Mouse (Mus musculus): ENCODE results near the gene Esrrg. TPM values are rescaled to one million over a fixed set of nuclear protein-coding genes. Genes with fewer than 3 reads are reported as not detected.

Gene Esrrg
- polyA plus RNA-seq, 1 experiment from 2014 or later: 21.2 TPM

DNA sequence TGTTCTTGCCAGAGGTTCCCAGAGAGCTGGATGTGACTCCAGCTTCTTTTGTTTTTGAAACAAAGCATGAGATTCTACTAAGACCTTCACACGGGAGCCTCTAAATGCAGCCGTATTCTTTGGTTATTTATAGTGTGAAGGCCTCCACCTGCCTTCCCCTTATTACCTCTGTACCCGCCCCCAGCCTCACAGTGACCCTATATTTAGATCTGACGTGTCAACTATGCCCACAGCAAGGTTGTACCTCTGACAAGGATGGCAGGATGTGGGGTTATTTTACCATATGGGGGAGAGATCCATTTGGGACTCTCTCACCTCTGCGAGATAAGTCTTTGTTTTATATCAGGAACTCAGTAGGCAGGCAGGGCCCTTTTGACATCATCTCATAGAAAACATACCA, 141.3 kb downstream of the Esrrg start:
- H3K4me3 ChIP-seq: no peak overlapping the region
- H3K27me3 ChIP-seq (replicated peaks): no peaks in the 10 kb centered on the region
- H3K36me3 ChIP-seq: no peaks in the 10 kb centered on the region
- WGBS: 36% methylated on average over 5 of the region's 5 CpGs
- no peak for ATAC-seq (ENCODE audit: extremely low read depth, insufficient number of reproducible peaks, low FRiP score, low TSS enrichment)
- no peak overlapping the region; the same call in 1 of the 2 replicates for H3K4me2 ChIP-seq
- H3K27ac ChIP-seq (replicated peaks): peak overlapping the region; percentile 48
- H3K9ac ChIP-seq: no peak overlapping the region
- no peaks in the 10 kb centered on the region for H3K9me3 ChIP-seq
- peaks cover 12% of the 10 kb centered on the region for H3K4me1 ChIP-seq

DNA sequence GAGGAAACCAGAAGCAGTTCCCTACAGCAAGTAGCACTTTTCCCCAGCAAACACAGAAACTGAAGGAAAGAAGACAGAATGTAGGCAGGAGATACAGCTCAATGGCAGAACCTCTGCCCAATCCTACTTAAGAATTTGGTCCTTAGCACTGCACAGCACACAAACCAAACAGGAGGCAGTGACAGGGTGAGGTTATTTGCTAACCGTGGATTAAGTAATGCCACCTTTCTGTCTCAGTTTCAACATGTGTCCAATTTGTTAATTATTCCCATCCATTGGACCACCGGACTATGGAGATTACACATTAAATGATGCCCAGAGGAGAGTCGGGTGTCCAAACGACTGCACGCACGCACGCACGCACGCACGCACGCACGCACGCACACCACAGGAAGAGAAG, 146.9 kb downstream of the Esrrg start:
- no peaks in the 10 kb centered on the region for H3K36me3 ChIP-seq
- peaks cover 16% of the 10 kb centered on the region for H3K4me1 ChIP-seq
- WGBS: 88% methylated on average over 13 of the region's 13 CpGs
- H3K27ac ChIP-seq (replicated peaks): no peak overlapping the region
- no peak for ATAC-seq (ENCODE audit: extremely low read depth, insufficient number of reproducible peaks, low FRiP score, low TSS enrichment)
- no peak overlapping the region for H3K9ac ChIP-seq
- H3K9me3 ChIP-seq: no peaks in the 10 kb centered on the region
- H3K4me2 ChIP-seq: no peak overlapping the region
- H3K4me3 ChIP-seq: no peak overlapping the region
- no peaks in the 10 kb centered on the region for H3K27me3 ChIP-seq (replicated peaks)

DNA sequence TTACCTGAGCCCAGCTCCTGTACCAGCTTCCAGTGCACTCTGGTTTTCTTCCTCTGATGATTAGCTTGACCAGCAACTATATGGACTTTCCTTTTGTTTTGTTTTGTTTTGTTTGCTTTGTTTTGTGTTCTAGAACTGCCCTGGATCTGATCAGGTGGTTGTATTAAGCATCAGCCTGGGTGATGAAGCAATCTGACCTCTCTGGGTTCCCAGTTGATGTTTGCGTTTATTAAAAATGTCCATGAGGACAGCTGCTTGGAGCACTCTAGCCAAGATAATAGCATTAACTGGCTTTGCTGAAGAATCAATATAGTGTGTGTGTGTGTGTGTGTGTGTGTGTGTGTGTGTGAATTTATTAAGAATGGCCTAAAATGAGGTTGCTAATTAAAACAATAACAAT, 149.4 kb downstream of the Esrrg start:
- H3K4me1 ChIP-seq: peaks cover 33% of the 10 kb centered on the region
- ATAC-seq (ENCODE audit: extremely low read depth, insufficient number of reproducible peaks, low FRiP score, low TSS enrichment): no peak
- no peak overlapping the region for H3K9ac ChIP-seq
- H3K4me2 ChIP-seq: no peak overlapping the region
- WGBS: 73% methylated on average over 1 of the region's 1 CpGs
- H3K27ac ChIP-seq (replicated peaks): no peak overlapping the region
- H3K27me3 ChIP-seq (replicated peaks): no peaks in the 10 kb centered on the region
- no peaks in the 10 kb centered on the region for H3K36me3 ChIP-seq
- no peaks in the 10 kb centered on the region for H3K9me3 ChIP-seq
- no peak overlapping the region for H3K4me3 ChIP-seq

DNA sequence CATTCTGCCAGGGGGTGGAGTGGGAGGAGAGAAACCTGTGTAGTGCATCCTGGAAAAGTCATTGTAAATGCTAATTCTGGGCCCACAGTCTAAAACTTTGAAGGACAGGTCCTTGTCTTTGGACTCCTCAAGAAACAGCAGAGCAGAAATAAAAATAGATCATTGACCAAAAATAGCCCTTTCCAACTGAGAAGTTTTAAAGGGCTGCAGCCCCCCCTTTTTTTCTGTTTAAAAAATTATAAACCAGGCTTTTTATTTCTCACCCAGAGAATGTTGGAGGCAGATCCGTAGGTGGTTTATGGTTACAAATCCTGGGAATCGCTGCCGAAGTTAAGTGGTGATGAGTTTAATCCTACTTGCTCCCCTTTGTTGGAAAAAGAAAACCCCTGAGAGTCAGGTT, 150.0 kb downstream of the Esrrg start:
- no peaks in the 10 kb centered on the region for H3K27me3 ChIP-seq (replicated peaks)
- no peaks in the 10 kb centered on the region for H3K9me3 ChIP-seq
- H3K4me3 ChIP-seq: no peak overlapping the region
- H3K27ac ChIP-seq (replicated peaks): no peak overlapping the region
- peaks cover 34% of the 10 kb centered on the region for H3K4me1 ChIP-seq
- H3K9ac ChIP-seq: no peak overlapping the region
- no peak overlapping the region for H3K4me2 ChIP-seq
- WGBS: 66% methylated on average over 3 of the region's 3 CpGs
- no peaks in the 10 kb centered on the region for H3K36me3 ChIP-seq
- no peak for ATAC-seq (ENCODE audit: extremely low read depth, insufficient number of reproducible peaks, low FRiP score, low TSS enrichment)

DNA sequence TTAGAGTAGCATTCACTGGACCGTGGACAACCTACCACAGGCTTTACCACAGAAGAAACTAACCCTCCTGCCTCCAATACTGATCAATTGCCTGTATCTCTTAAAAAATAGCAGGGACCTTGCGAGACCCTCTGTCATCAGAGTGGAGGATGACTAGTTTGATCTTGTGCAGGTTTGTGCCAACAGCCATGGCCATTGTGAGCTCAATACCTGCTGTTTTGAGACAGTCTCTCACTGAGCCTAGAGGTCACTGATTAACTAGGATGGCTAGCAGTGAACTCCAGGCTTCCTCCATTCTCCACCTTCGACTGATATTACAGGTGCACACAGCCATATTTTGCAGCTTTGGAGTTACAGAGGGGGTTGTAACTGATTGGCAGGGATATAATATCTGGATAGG, 150.9 kb downstream of the Esrrg start:
- 71% methylated on average over 3 of the region's 3 CpGs for WGBS
- no peak for ATAC-seq (ENCODE audit: extremely low read depth, insufficient number of reproducible peaks, low FRiP score, low TSS enrichment)
- no peak overlapping the region for H3K4me3 ChIP-seq

DNA sequence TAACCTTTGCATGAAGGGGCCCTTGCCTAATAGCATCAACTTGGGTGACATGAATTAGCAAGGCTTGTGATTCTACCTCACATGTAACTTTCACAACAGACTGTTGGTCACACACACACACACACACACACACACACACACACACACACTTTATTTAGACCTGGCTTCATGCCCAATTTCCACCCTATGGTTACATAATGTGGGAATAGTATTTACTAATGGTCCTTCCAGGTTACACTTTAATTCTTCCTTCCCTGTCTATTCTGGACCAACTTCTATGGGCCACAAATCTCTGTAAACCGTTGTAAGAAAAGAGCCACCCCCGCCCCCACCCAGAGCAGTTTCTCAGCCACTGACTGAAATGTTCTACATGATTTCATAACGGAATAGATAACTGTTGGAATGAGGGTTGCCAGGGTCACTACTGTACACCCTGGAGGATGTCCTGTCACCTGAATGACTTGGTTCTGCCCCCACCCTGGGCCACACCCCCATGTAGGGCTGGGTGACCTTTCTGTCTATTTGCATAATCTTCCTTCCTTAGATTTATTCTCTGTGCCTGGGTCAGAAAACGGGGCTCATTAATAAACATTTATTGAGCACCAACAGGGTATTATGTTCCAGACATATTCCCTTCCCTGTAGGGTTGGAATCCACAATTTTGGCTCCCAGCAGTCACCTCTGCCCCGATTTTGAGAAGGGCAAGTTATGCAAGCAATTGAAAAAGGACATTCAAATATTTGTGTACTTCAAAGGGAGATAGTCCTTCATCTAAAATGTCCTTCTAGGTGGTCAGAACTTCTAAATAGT, 154.3 kb downstream of the Esrrg start:
- 63% methylated on average over 5 of the region's 5 CpGs for WGBS
- ATAC-seq (ENCODE audit: extremely low read depth, insufficient number of reproducible peaks, low FRiP score, low TSS enrichment): no peak

More for the DNA sequence above, 150.9 kb downstream of the Esrrg start:
- no peak overlapping the region for H3K9ac ChIP-seq
- peaks cover 34% of the 10 kb centered on the region for H3K4me1 ChIP-seq
- no peak overlapping the region for H3K27ac ChIP-seq (replicated peaks)
- H3K4me2 ChIP-seq: no peak overlapping the region
- no peaks in the 10 kb centered on the region for H3K9me3 ChIP-seq
- no peaks in the 10 kb centered on the region for H3K27me3 ChIP-seq (replicated peaks)
- H3K36me3 ChIP-seq: no peaks in the 10 kb centered on the region

DNA sequence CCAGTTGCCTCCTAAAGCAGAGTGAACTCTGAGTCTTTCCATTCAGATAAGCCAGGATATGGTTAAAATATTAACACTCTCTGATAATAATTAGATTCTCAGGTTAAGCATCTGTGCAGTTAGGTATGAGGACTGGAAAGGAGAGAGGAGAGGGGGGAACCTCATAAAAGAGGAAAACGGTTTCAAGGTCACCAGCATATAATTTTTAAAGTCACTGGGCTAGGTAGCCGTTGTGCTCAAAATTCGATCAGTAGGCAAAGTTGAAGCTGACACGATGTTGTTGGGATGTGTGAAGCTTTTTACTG, 154.8 kb downstream of the Esrrg start:
- Histone ChIP-seq H3K27ac (replicated peaks) (no peak overlapping the region), H3K4me2 (no peak overlapping the region), H3K4me3 (no peak overlapping the region), H3K9ac (no peak overlapping the region), H3K4me1 (peaks cover 27% of the 10 kb centered on the region), H3K27me3 (replicated peaks) (no peaks in the 10 kb centered on the region), H3K36me3 (no peaks in the 10 kb centered on the region), H3K9me3 (no peaks in the 10 kb centered on the region)
- WGBS: 83% methylated on average over 4 of the region's 4 CpGs
- ATAC-seq (ENCODE audit: extremely low read depth, insufficient number of reproducible peaks, low FRiP score, low TSS enrichment): no peak

More for the DNA sequence above, 154.3 kb downstream of the Esrrg start:
- Histone ChIP-seq H3K9me3 (no peaks in the 10 kb centered on the region), H3K4me2 (no peak overlapping the region), H3K27me3 (replicated peaks) (no peaks in the 10 kb centered on the region), H3K4me3 (no peak overlapping the region), H3K36me3 (no peaks in the 10 kb centered on the region), H3K27ac (replicated peaks) (no peak overlapping the region), H3K4me1 (peaks cover 31% of the 10 kb centered on the region), H3K9ac (no peak overlapping the region)

DNA sequence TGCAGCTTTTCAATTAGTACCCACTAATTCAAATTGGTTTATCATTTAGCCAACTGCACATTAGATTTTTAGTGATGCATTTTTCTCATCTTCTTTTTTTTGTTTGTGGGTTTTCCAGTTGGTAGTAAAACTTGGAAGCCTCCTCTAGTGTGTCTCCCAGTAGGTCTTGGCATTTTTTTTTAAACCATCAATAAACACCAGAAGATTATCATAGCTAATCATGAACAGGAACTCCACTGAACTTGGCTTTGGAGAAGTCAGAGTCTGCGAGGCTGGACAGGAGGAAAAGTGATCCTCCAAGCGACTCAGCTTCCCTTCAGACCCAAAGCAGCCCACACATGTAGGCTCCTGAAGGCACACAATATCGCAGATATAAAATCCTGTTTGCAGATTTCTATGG, 155.2 kb downstream of the Esrrg start:
- Histone ChIP-seq H3K36me3 (no peaks in the 10 kb centered on the region), H3K4me2 (no peak overlapping the region), H3K9me3 (no peaks in the 10 kb centered on the region), H3K27me3 (replicated peaks) (no peaks in the 10 kb centered on the region), H3K9ac (no peak overlapping the region), H3K4me3 (no peak overlapping the region), H3K4me1 (peaks cover 23% of the 10 kb centered on the region), H3K27ac (replicated peaks) (no peak overlapping the region)
- WGBS: 69% methylated on average over 3 of the region's 3 CpGs
- no peak for ATAC-seq (ENCODE audit: extremely low read depth, insufficient number of reproducible peaks, low FRiP score, low TSS enrichment)

DNA sequence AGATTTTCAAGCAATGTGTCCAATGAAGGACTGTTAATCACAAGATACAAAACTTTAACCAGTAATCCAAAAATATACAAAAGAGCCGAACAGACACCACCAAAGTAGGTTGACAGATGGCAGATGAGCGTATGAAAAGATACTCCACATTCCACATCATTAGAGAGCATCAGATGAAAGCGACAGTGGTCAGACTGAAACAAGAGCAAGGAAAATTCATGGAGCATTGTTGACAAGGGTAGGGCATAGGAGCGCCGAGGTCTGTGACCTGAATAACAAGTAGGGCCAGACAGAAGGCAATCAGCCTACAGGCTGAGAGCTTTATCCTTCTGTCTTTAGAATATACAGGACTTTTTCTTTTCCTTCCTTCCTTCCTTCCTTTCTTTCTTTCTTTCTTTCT, 157.0 kb downstream of the Esrrg start:
- 78% methylated on average over 5 of the region's 5 CpGs for WGBS
- no peak for ATAC-seq (ENCODE audit: extremely low read depth, insufficient number of reproducible peaks, low FRiP score, low TSS enrichment)
- Histone ChIP-seq H3K36me3 (no peaks in the 10 kb centered on the region), H3K4me1 (peaks cover 27% of the 10 kb centered on the region), H3K27ac (replicated peaks) (no peak overlapping the region), H3K27me3 (replicated peaks) (no peaks in the 10 kb centered on the region), H3K4me3 (no peak overlapping the region), H3K9ac (no peak overlapping the region), H3K4me2 (no peak overlapping the region), H3K9me3 (no peaks in the 10 kb centered on the region)

DNA sequence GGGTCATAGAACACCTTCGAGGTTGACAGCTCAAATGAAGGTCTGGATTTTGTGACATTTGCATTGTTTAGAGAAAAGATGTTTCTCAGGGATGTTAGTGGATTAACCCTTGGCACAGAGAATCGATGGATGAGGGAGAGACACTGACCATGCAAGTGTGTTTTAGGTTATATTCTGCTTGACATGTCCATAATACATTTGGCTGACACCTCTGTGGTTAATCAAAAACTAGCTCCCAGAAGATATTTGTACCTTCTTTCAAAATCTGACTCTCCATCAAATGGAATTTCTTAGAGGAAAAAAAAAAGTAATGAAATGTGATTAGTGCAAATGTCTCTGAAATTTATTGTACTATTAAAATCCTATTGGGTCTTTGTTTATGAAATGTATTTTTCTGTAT, 158.8 kb downstream of the Esrrg start:
- H3K9me3 ChIP-seq: no peaks in the 10 kb centered on the region
- H3K27me3 ChIP-seq (replicated peaks): no peaks in the 10 kb centered on the region
- H3K4me2 ChIP-seq: no peak overlapping the region
- H3K4me3 ChIP-seq: no peak overlapping the region
- H3K4me1 ChIP-seq: peaks cover 16% of the 10 kb centered on the region
- WGBS: 49% methylated on average over 2 of the region's 2 CpGs
- no peak overlapping the region for H3K27ac ChIP-seq (replicated peaks)
- H3K9ac ChIP-seq: no peak overlapping the region
- no peak for ATAC-seq (ENCODE audit: extremely low read depth, insufficient number of reproducible peaks, low FRiP score, low TSS enrichment)
- no peaks in the 10 kb centered on the region for H3K36me3 ChIP-seq

DNA sequence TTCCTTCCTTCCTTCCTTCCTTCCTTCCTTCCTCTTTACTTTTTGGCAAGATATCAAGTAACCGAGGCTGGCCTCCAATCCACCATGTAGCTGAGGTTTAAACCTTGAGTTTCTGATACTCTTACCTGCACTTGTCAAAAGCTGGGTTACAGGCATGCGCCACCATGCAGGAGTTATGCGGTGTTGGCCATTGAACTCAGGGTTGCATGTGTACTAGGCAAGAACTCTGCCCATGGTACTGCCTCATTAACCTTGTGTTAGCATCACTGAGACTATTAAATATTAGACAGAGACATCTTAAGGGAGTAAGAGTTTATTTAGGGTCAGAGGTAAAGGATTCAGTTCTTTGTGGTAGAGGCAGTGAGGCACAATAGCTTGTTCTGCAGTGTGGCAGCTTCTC, 161.6 kb downstream of the Esrrg start:
- no peak overlapping the region for H3K4me3 ChIP-seq
- no peak for ATAC-seq (ENCODE audit: extremely low read depth, insufficient number of reproducible peaks, low FRiP score, low TSS enrichment)
- WGBS: 89% methylated on average over 3 of the region's 3 CpGs

DNA sequence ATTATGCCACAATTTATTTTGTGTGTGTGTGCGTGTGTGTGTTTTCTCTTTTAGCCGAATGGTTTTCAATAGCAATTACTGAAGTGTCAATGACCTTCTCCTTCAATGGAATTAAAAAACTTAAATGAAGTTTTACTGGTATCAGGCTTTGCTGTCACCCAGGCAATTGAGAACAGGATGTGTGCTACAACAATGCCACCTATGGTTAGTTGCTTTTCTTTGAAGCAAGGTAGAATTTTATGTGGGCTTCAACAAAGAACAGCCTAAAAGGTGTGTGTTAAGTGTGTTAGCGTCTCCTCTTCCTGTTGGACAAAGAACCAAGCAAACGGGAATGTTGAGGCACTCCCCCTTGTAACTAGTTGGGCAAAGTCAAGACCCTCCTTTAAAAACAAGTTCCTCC, 162.5 kb downstream of the Esrrg start:
- WGBS: 71% methylated on average over 4 of the region's 4 CpGs
- Histone ChIP-seq H3K9ac (no peak overlapping the region), H3K4me1 (peaks cover 9% of the 10 kb centered on the region), H3K27ac (replicated peaks) (no peak overlapping the region), H3K4me2 (no peak overlapping the region), H3K36me3 (no peaks in the 10 kb centered on the region), H3K9me3 (no peaks in the 10 kb centered on the region), H3K4me3 (no peak overlapping the region), H3K27me3 (replicated peaks) (no peaks in the 10 kb centered on the region)
- no peak for ATAC-seq (ENCODE audit: extremely low read depth, insufficient number of reproducible peaks, low FRiP score, low TSS enrichment)

More for the DNA sequence above, 161.6 kb downstream of the Esrrg start:
- Histone ChIP-seq H3K36me3 (no peaks in the 10 kb centered on the region), H3K27ac (replicated peaks) (no peak overlapping the region), H3K4me1 (peaks cover 9% of the 10 kb centered on the region), H3K27me3 (replicated peaks) (no peaks in the 10 kb centered on the region), H3K9ac (no peak overlapping the region), H3K9me3 (no peaks in the 10 kb centered on the region), H3K4me2 (no peak overlapping the region)
